Mouse (Mus musculus) layer of hippocampus, adult 9-10 months (tissue): Measurements from ENCODE around the gene Fbxl22.

Experiments used
- DNase-seq: peaks from one replicate; pipeline ENCODE4 v3.0.0; 2022; ENCODE audit warnings: low spot score

Fbxl22 gene

DNA sequence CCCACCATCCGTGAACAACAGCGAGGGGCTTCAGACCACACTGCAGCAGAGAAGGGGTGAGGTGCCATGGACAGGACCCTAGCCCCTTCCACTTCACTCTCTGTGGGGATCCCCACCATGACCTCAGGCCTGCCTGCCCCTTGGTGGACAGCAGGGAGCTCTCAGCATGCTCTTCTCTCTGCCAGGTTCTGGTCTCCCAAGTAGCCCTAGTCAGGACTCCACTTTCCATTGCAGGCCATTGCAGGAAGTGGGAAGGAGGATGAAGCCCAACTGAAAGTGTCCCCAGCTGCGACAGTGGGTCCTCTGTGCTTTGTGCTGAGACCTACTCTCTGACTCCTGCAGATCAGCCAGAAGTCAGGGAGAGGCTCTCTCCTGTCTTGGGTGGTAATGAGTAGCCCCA lies 6.7 kb downstream of the Fbxl22 start:
- no peak for DNase-seq

DNA sequence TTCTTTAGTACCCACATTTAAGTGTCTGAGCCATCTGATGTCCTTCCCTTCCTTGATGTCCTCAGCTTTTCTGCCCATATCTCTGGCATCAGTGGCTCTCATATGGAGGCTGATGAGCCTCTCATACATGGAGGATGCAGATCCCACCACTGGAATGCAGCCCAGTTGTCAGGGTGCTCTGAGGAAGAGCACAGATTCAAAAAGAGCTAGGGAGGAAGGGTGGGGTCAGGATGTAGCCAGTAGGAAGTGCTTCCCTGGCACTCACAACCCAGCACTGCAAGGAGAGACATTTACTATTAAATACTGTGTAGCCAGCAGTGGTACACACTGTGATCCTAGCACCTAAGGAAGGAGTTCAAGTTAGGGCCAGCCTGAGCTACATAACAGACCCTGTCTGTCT lies 8.0 kb downstream of the Fbxl22 start:
- DNase-seq = no peak

DNA sequence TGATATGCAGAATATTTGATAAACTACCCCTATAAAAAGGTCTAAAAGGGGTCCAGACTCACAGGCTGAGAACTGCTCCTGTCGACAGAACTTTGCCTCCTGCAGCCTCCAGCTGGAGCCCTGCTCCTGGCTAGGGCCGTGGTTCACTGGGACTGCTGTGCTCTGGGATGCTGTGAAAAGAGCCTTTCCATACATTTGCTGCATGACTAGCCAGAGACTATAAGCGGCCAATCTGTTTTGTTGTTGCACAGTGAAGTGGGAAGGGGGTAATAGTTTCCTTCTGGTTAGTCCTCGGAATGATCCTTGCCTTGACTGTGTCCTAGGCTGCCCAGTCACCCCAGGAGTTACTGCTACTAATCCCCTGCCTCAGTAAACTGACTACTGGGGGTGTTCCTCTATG lies 8.4 kb downstream of the Fbxl22 start:
- DNase-seq = no peak

DNA sequence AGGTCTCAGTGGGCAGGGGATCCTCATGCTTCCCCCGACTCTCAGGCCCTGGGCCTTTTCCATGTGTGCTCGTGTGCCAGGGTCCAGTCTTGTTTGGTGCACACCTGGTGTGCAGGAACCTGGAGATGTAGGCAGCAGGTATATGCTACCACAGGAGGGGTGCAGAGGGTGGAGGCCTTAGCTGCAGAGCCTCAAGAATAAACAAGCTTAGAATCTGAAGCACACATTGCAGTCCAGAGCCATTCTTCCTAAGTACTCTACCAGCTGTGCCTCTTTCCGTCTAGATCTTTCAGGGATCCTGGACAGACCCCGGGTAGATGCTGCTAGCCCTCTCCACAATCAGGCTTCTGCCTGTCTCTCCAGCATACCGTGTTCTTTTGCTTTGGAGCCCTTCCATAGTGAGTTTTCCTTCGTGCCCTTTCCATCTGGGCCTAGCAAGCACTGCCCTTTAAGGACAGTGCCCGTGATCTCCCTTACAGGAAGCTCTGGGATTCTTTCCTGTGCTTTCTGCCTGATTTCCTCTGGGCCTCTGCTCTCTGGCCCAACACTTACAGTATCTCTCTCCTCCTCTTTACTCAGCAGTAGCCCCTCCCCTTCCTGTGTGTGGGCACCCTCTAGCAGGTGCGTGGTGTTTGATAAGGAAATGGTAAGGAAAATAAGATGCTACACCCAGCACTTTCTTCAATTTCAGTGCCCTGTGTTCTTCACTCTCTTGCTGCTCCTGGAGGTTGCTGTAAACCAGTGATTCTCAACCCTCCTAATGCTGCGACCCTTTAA lies 9.1 kb downstream of the Fbxl22 start:
- DNase-seq = no peak

DNA sequence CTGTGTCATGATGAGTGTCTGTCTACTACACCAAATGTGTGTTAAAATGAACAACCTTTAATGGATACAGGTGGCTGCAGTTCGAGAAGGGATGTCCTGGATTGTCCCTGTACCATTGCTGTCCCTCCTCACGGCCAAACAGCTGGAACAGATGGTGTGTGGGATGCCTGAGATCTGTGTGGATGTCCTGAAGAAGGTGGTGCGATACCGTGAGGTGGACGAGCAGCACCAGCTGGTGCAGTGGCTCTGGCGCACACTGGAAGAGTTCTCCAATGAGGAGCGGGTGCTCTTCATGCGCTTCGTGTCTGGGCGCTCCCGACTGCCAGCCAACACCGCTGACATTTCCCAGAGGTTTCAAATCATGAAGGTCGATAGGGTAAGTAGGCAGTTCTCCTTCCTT lies 9.9 kb downstream of the Fbxl22 start:
- no peak for DNase-seq

DNA sequence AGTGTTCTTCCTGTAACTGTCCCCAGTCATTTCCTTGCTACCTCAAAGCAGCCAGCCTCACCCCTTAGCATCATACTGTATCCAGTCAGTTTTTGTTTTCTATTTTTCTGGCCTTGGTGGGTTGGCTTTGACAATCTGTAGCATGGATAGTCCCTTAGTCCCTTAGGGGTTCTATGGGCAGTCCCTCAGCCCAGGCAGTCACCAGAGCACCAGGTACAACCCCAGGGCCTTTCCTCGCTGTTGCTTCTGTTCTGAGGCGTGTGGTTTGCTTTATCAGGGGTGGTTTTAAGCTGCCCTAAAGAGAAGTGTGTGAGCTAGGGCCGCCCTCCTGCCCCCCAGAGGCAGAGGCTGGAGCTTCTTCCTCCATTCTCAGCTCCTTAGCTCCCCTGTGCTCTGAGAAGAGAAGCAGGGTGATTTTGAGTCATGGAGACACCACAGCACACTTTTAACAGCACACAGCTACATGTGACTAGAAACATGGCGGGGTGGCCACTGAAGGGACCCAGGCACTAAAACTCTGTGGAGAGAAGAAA lies 10.4 kb downstream of the Fbxl22 start:
- no peak for DNase-seq

DNA sequence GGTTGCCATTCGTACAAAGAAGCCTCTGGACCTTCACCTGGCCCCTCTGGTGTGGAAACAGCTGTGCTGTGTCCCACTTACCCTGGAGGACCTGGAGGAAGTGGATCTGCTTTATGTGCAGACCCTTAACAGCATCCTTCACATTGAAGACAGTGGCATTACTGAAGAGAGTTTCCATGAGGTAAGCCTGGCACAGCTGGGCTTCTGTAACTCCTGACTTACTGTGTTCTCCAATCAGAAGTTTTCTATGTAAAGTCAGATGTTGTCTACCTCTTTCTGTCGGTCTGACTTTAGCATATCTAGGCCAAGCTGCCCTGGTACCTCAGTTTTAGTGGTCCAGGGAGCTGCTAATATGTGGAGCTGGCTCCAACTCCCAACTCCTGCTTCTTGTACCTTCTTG lies 13.1 kb downstream of the Fbxl22 start:
- DNase-seq = no peak

DNA sequence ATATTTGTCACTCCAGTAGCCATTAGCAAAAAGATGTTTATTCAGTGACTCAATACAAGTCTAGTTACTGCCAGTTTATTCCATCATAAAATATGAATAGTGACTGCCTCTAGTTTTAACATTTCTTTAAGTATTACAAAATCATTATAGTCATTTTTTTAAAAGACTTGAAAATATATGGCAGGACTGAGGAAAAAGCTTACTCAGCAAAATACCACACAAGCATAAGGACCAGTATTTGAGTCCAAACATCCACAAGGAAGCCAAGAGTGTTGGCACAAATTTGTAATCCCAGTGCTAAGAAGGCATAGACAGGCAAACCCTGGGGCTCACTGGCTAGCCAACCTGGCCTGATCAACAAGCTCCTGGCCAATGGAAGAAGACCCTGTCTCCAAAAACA lies 20.4 kb downstream of the Fbxl22 start:
- DNase-seq = no peak

DNA sequence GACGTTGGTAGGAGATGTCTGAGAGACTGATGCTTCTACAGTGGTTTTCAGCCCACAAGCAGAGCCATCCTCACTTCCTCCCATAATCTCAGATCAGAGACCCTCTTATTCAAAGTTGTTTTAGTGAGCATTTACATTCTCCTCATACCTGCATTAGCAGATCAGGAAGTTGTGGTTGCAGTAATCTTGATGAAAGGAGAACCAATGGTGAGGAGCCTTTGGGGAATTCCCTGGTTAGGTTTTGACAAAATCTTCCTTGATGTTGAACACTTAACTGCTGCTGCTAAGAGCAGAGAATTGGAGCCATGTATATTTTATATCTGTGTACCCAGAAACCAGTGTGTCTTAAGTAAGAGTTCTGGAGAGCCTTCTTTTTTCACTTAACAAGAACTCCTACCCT lies 22.0 kb downstream of the Fbxl22 start:
- DNase-seq = no peak

DNA sequence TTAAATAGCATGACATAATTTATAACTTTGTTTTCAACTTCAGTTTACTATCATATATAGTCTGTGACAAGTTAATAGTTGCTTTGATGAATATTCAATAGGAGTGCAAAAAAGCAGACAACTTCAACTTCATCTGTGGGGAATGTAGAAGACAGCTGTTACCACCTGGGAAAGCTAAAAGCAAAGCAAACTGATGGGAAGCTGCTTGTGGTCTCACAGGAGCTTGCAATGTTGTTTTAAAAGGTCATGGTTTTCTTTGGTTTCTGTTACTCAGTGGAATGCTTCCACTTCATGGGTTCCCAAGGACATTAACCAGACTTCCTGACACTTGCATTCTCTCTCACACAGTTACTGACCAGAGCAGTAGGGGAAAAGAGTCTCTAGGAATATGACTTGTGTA lies 25.6 kb downstream of the Fbxl22 start:
- DNase-seq = no peak

DNA sequence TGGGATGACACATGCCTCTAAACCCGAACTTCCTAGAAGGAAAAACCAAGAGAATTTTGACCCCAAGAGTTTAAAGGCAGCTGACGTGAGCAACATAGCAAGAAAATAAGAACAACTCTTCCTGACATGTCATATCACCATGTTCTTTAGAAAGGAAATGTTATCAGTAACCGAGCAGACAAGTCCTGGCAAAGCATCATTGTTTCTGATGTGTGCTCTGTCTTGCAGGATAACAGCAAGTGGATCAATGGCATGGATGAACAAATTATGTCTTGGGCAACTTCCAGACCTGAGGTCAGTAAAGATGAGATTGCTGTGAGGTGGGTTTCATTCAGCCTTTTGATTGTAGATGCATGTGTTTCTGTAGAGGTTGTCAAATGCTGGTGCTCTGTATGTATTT lies 31.0 kb downstream of the Fbxl22 start:
- DNase-seq = no peak

DNA sequence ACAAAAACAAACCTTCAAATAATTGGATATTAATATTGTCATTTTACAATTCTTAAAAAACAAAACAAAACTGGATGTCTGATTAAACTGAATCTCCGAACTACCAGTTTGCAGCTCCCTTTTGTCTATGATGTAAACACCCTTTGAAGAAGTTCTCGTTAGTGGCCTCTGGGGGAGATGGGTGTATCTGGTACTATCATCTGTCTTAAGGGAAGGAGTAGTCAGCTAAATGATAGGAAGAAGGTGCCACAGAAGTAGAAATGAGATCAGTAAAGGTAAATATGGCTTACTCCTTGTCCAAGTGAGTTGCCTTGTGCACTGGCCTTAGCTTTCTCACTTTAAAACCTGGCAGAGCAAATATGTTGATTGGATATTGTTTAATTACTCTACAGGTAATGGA lies 36.6 kb downstream of the Fbxl22 start:
- no peak for DNase-seq

DNA sequence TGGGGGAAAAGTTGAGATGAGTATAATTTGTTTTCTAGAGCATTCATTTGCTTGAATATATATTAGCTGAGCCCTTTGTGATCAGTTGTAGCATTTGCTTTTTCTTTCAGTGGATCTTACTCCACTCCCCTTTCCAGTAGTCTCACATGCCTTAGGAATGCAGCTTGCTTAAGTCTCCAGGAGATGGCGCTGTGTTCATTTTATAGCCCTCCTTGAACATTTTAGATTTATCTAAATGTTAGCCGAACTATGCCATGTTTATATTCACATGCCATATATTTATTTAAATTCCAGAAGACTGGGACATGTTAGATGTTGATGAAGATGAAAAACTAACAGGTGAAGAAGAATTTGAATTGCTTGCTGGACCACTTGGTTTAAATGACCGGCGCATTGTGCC lies 49.3 kb downstream of the Fbxl22 start:
- DNase-seq = no peak
